8 mouse cellular contexts compared by ENCODE assay signal in genomic region chr11:60776829-60777740, GRCm38 (mm10). TPM values are rescaled to one million over a fixed set of nuclear protein-coding genes. Genes with fewer than 3 reads are reported as not detected.
A peak's percentile ranks its signal among the peaks of the same experiment; 100 is the strongest.
DNase-seq lines count a peak whose midpoint lies in the region; ATAC-seq and TF ChIP-seq lines count a peak whose summit lies in the region.

Gene Top3a, minus strand, starts transcription at chr11:60777365.
Gene Smcr8, plus strand, starts transcription at chr11:60777524.

- H3K36me3 ChIP-seq in embryonic facial prominence, embryonic 14.5 days (ENCODE audit: control insufficient read depth, insufficient read depth, low read length): peaks cover 21% of the 10 kb centered on the region
- peaks cover 21% of the 10 kb centered on the region for H3K36me3 ChIP-seq in heart, adult 2 months (ENCODE audit: control insufficient read depth, insufficient read depth, low read length)
- H3K36me3 ChIP-seq in limb, embryonic 13.5 days: peaks cover 33% of the 10 kb centered on the region
- H3K36me3 ChIP-seq in midbrain, embryonic 16.5 days (ENCODE audit: control insufficient read depth, insufficient read depth, low read length): no peaks in the 10 kb centered on the region

- peaks cover 2% of the 10 kb centered on the region for H3K79me2 ChIP-seq in heart, adult 2 months (replicated peaks; ENCODE audit: control insufficient read depth, insufficient read depth, low read length)

- TF ChIP-seq POLR2A in heart, adult 2 months (IDR thresholded peaks at IDR 0.05; ENCODE audit: insufficient read depth, low read depth, low read length): peak; percentile 92

- no peaks in the 10 kb centered on the region for H3K9me3 ChIP-seq in embryonic facial prominence, embryonic 14.5 days (ENCODE audit: control insufficient read depth, low read length)
- H3K9me3 ChIP-seq in limb, embryonic 13.5 days: no peaks in the 10 kb centered on the region
- H3K9me3 ChIP-seq in midbrain, embryonic 16.5 days (replicated peaks; ENCODE audit: control insufficient read depth, low read length, poor library complexity, severe bottlenecking): no peaks in the 10 kb centered on the region

- peak; percentile 98 for ATAC-seq in embryonic facial prominence, embryonic 14.5 days (ENCODE audit: low read depth)
- peak; percentile 97 for ATAC-seq in limb, embryonic 13.5 days (ENCODE audit: low FRiP score, low read depth)
- ATAC-seq in midbrain, embryonic 16.5 days: peak; percentile 99

- peak; percentile 99 for DNase-seq in 3T3-L1 (ENCODE audit: low read depth, low spot score)
- DNase-seq in adrenal gland, postnatal 4 days (ENCODE audit: low spot score in 2 of 2): peak; percentile 38 to 69
- peak; percentile 98 for DNase-seq in embryonic facial prominence, embryonic 14.5 days (ENCODE audit: low spot score)
- peak; percentile 87 to 90 for DNase-seq in heart, adult 2 months
- DNase-seq in kidney, adult 8-10 months: peak; percentile 86 to 88
- peak; percentile 82 to 86 for DNase-seq in spleen, postnatal 10 days (ENCODE audit: low spot score in 2 of 2)

- under 1% methylated on average over 56 of the region's 62 CpGs for WGBS in embryonic facial prominence, embryonic 14.5 days
- under 1% methylated on average over 62 of the region's 62 CpGs for WGBS in heart, adult 2 months
- under 1% methylated on average over 62 of the region's 62 CpGs for WGBS in limb, embryonic 13.5 days
- WGBS in midbrain, embryonic 16.5 days: under 1% methylated on average over 62 of the region's 62 CpGs

- TF ChIP-seq EP300 in heart, adult 2 months (IDR thresholded peaks at IDR 0.05; ENCODE audit: insufficient read depth, low read depth, low read length): peak; percentile 60; the same call in 1 of the 2 replicates

- intact Hi-C loops in heart, adult 2 months (cut with DNase I): loop anchor here (1.0 to 2.0 kb wide), 5 partner anchors 50 to 240 kb away; partner anchors contain the start of genes Alkbh5, Dhrs7b, Flii and Llgl1

- peak within 1 kb of the TSS; percentile 87 for H3K9ac ChIP-seq in embryonic facial prominence, embryonic 14.5 days (ENCODE audit: low read depth, low read length)
- peak within 1 kb of the TSS; percentile 87 for H3K9ac ChIP-seq in heart, adult 2 months (ENCODE audit: low read depth, low read length)
- H3K9ac ChIP-seq in limb, embryonic 13.5 days: peak within 1 kb of the TSS; percentile 84
- H3K9ac ChIP-seq in midbrain, embryonic 16.5 days (ENCODE audit: low read depth, low read length): peak within 1 kb of the TSS; percentile 76

- H3K4me3 ChIP-seq in embryonic facial prominence, embryonic 14.5 days (ENCODE audit: low read depth, low read length): peak within 1 kb of the TSS; percentile 77
- peak within 1 kb of the TSS; percentile 84 for H3K4me3 ChIP-seq in heart, adult 2 months
- H3K4me3 ChIP-seq in limb, embryonic 13.5 days: peak within 1 kb of the TSS; percentile 83
- peak within 1 kb of the TSS; percentile 70 for H3K4me3 ChIP-seq in midbrain, embryonic 16.5 days (ENCODE audit: low read depth, low read length)

- peak within 1 kb of the TSS; percentile 89 for H3K27ac ChIP-seq in embryonic facial prominence, embryonic 14.5 days (replicated peaks; ENCODE audit: low read depth, low read length)
- H3K27ac ChIP-seq in heart, adult 2 months: peak within 1 kb of the TSS; percentile 97
- H3K27ac ChIP-seq in limb, embryonic 13.5 days: peak within 1 kb of the TSS; percentile 88
- peak within 1 kb of the TSS; percentile 77 for H3K27ac ChIP-seq in midbrain, embryonic 16.5 days (ENCODE audit: low read length)

- no peak for TF ChIP-seq CTCF in heart, adult 2 months (IDR thresholded peaks at IDR 0.05)

- no peaks in the 10 kb centered on the region for H3K27me3 ChIP-seq in embryonic facial prominence, embryonic 14.5 days (replicated peaks; ENCODE audit: control insufficient read depth, insufficient read depth, low read length)
- no peaks in the 10 kb centered on the region for H3K27me3 ChIP-seq in heart, adult 2 months (ENCODE audit: control insufficient read depth, insufficient read depth, low read length)
- no peaks in the 10 kb centered on the region for H3K27me3 ChIP-seq in limb, embryonic 13.5 days
- H3K27me3 ChIP-seq in midbrain, embryonic 16.5 days (ENCODE audit: control insufficient read depth, insufficient read depth, low read depth, low read length): no peaks in the 10 kb centered on the region

- peaks cover 53% of the 10 kb centered on the region for H3K4me1 ChIP-seq in embryonic facial prominence, embryonic 14.5 days (ENCODE audit: control insufficient read depth, insufficient read depth, low read length)
- peaks cover 26% of the 10 kb centered on the region for H3K4me1 ChIP-seq in heart, adult 2 months (ENCODE audit: control insufficient read depth, insufficient read depth, low read length)
- peaks cover 69% of the 10 kb centered on the region for H3K4me1 ChIP-seq in limb, embryonic 13.5 days
- peaks cover 64% of the 10 kb centered on the region for H3K4me1 ChIP-seq in midbrain, embryonic 16.5 days (ENCODE audit: control insufficient read depth, insufficient read depth, low read length)

- H3K4me2 ChIP-seq in embryonic facial prominence, embryonic 14.5 days (ENCODE audit: low read depth, low read length): peak within 1 kb of the TSS; percentile 63
- H3K4me2 ChIP-seq in limb, embryonic 13.5 days (replicated peaks): peak within 1 kb of the TSS; percentile 91
- H3K4me2 ChIP-seq in midbrain, embryonic 16.5 days (ENCODE audit: low read length): peak within 1 kb of the TSS; percentile 90

RNA-seq across cellular contexts. Expression of gene Top3a, which starts in this region (rescaled TPM):
- 10 to 100 TPM; 18.2 to 19.9 TPM for total RNA-seq in adrenal gland, postnatal 4 days (2021)
- 12.1 and 16.4 TPM in 2 replicates for polyA plus RNA-seq in embryonic facial prominence, embryonic 14.5 days (2014; fragmentation: Nextera tagmentation; extraction: Ambion mirVana)
- 1 to 10 TPM; 3.7 to 4.6 TPM for total RNA-seq in heart, adult 2 months (2021)
- polyA plus RNA-seq in heart, adult 2 months (2012; rRNA removed): 3.3 and 3.4 TPM in 2 replicates
- 18.9 and 22.0 TPM in 2 replicates for polyA plus RNA-seq in limb, embryonic 13.5 days (2015; fragmentation: Nextera tagmentation; extraction: Ambion mirVana)
- polyA plus RNA-seq in midbrain, embryonic 16.5 days (2015; fragmentation: Nextera tagmentation; extraction: Ambion mirVana): 8.0 and 8.4 TPM in 2 replicates

RNA-seq across cellular contexts. Expression of gene Smcr8, which starts in this region (rescaled TPM):
- total RNA-seq in adrenal gland, postnatal 4 days (2021): 10 to 100 TPM; 21.8 to 23.2 TPM
- 7.2 and 8.7 TPM in 2 replicates for polyA plus RNA-seq in embryonic facial prominence, embryonic 14.5 days (2014; fragmentation: Nextera tagmentation; extraction: Ambion mirVana)
- 10 to 100 TPM; 13.9 to 15.3 TPM for total RNA-seq in heart, adult 2 months (2021)
- polyA plus RNA-seq in heart, adult 2 months (2012; rRNA removed): 6.0 and 9.7 TPM in 2 replicates
- 5.4 and 7.0 TPM in 2 replicates for polyA plus RNA-seq in limb, embryonic 13.5 days (2015; fragmentation: Nextera tagmentation; extraction: Ambion mirVana)
- polyA plus RNA-seq in midbrain, embryonic 16.5 days (2015; fragmentation: Nextera tagmentation; extraction: Ambion mirVana): 6.0 and 6.4 TPM in 2 replicates

Comparison
In these comparisons a context has a peak if more than half of its experiments do, and no peak if none do; other contexts are left out.
1. Peak in every context shown above with its lines: DNase-seq, ATAC-seq, H3K4me3 ChIP-seq and H3K27ac ChIP-seq.